Mouse (Mus musculus) hindbrain, postnatal 0 days (tissue): Measurements from ENCODE around the gene Vps50. TPM values are rescaled to one million over a fixed set of nuclear protein-coding genes. Genes with fewer than 3 reads are reported as not detected.

ENCODE experiments used
- ATAC-seq: fragments of 200-750 bp; cut with Nextera tagmentation; 2 replicates; pipeline ENCODE4 v1.8.0; 2017; ENCODE audit warnings: mild to moderate bottlenecking, moderate TSS enrichment, moderate library complexity
- DNase-seq: peaks from one replicate; pipeline ENCODE4 v3.0.0-alpha.2; 2015; ENCODE audit warnings: low spot score
- H3K27ac ChIP-seq: fragments of 300-500 bp; sonication (generic); 2 replicates; pipeline ENCODE4 v1.5.1; 2014; ENCODE audit warnings: mild to moderate bottlenecking
- H3K27me3 ChIP-seq: fragments of 300-500 bp; sonication (generic); 2 replicates; pipeline ENCODE4 v1.6.1; 2014; ENCODE audit warnings: low read length, mixed read lengths; ENCODE audit not compliant: insufficient read depth
- H3K36me3 ChIP-seq: fragments of 300-500 bp; sonication (generic); 2 replicates; pipeline ENCODE4 v1.6.1; 2014; ENCODE audit warnings: low read length, mixed read lengths; ENCODE audit not compliant: insufficient read depth
- H3K4me1 ChIP-seq: fragments of 300-500 bp; sonication (generic); 2 replicates; pipeline ENCODE4 v1.6.1; 2014; ENCODE audit warnings: antibody characterized with exemption, low read length, mixed read lengths; ENCODE audit not compliant: insufficient read depth
- H3K4me2 ChIP-seq: fragments of 300-500 bp; sonication (generic); 2 replicates; pipeline ENCODE4 v1.6.1; 2014; ENCODE audit warnings: low read depth, mild to moderate bottlenecking, low read length, moderate library complexity, mixed read lengths
- H3K4me3 ChIP-seq: fragments of 300-500 bp; sonication (generic); 2 replicates; pipeline ENCODE4 v1.5.1; 2014; ENCODE audit warnings: low read length
- H3K9ac ChIP-seq: fragments of 300-500 bp; sonication (generic); replicated peaks from 2 replicates; pipeline ENCODE4 v1.6.1; 2014; ENCODE audit warnings: mild to moderate bottlenecking, low read length, moderate library complexity, mixed read lengths
- H3K9me3 ChIP-seq: fragments of 300-500 bp; sonication (generic); 2 replicates; pipeline ENCODE4 v1.6.1; 2016; ENCODE audit warnings: low read length, mixed read lengths
- CTCF ChIP-seq: IDR thresholded peaks from 2 replicates; pipeline ENCODE4 v1.5.1; 2016; ENCODE audit warnings: antibody characterized with exemption, control low read depth, low read depth
- WGBS: fragments of 180-500 bp; shearing (Covaris S2); extraction: QIAGEN DNeasy Blood & Tissue Kit; methylation state at CpG from one replicate; pipeline ENCODE4 v1.1.7; 2014; 5-methylcytosine and 5-hydroxymethylcytosine counted together
- polyA plus RNA-seq: library from polyadenylated mRNA; unstranded; fragments of >200 nt; fragmentation: Nextera tagmentation; extraction: Ambion mirVana; gene quantifications from 2 replicates; pipeline ENCODE4 v1.2.1, GENCODE M21; 2015
- total RNA-seq: library from RNA; depleted of rRNA; stranded (reverse); fragments of >200 nt; gene quantifications from 2 replicates; pipeline ENCODE4 v1.2.3, GENCODE M21; 2014

Gene Vps50
- total and polyA plus RNA-seq, 2 experiments from 2014 or later, result 31.7 to 45.4 TPM

GRCm38 (mm10) chr6:3512611-3513010, 14.4 kb downstream of the Vps50 start:
- peak overlapping the region; percentile 62 for H3K27ac ChIP-seq
- peak; percentile 66 for DNase-seq
- H3K27me3 ChIP-seq, result no peaks in the 10 kb centered on the region
- no peak overlapping the region for H3K9ac ChIP-seq
- WGBS, result 17% methylated on average over 3 of the region's 3 CpGs
- no peaks in the 10 kb centered on the region for H3K36me3 ChIP-seq
- 0 out of 2 replicates have a peak, but pooled peaks cover 10% of the 10 kb centered on the region for H3K4me1 ChIP-seq
- H3K4me2 ChIP-seq, result no peak overlapping the region
- H3K4me3 ChIP-seq, result no peak overlapping the region
- peak; percentile 21 for TF ChIP-seq CTCF
- peak; percentile 84 for ATAC-seq
- H3K9me3 ChIP-seq, result no peaks in the 10 kb centered on the region

GRCm38 (mm10) chr6:3528198-3528597, 30.0 kb downstream of the Vps50 start:
- TF ChIP-seq CTCF, result no peak
- WGBS, result 95% methylated on average over 4 of the region's 4 CpGs
- H3K4me2 ChIP-seq, result no peak overlapping the region
- H3K4me3 ChIP-seq, result no peak overlapping the region
- H3K9me3 ChIP-seq, result no peaks in the 10 kb centered on the region
- no peaks in the 10 kb centered on the region for H3K27me3 ChIP-seq
- no peaks in the 10 kb centered on the region for H3K36me3 ChIP-seq
- H3K27ac ChIP-seq, result no peak overlapping the region
- H3K9ac ChIP-seq, result no peak overlapping the region
- H3K4me1 ChIP-seq, result no peaks in the 10 kb centered on the region
- ATAC-seq (no peak), DNase-seq (no peak)

- DNase-seq, result peak; percentile 46
- TF ChIP-seq CTCF, result no peak
Observed at GRCm38 (mm10) chr6:3531445-3531844, 33.3 kb downstream of the Vps50 start.

GRCm38 (mm10) chr6:3536048-3536447, 37.9 kb downstream of the Vps50 start:
- Histone ChIP-seq H3K27ac (no peak overlapping the region), H3K4me2 (no peak overlapping the region), H3K9ac (no peak overlapping the region), H3K4me1 (no peaks in the 10 kb centered on the region), H3K36me3 (peaks cover 4% of the 10 kb centered on the region; the same call in 1 of the 2 replicates), H3K4me3 (no peak overlapping the region), H3K27me3 (no peaks in the 10 kb centered on the region), H3K9me3 (no peaks in the 10 kb centered on the region)
- 60% methylated on average over 1 of the region's 1 CpGs for WGBS
- no peak for TF ChIP-seq CTCF
- DNase-seq, result no peak
- ATAC-seq, result no peak

More at GRCm38 (mm10) chr6:3531445-3531844, 33.3 kb downstream of the Vps50 start:
- Histone ChIP-seq H3K27ac (no peak overlapping the region), H3K4me2 (no peak overlapping the region), H3K36me3 (peaks cover 1% of the 10 kb centered on the region; the same call in 1 of the 2 replicates), H3K9ac (no peak overlapping the region), H3K9me3 (no peaks in the 10 kb centered on the region), H3K27me3 (no peaks in the 10 kb centered on the region), H3K4me1 (no peaks in the 10 kb centered on the region), H3K4me3 (no peak overlapping the region)
- 15% methylated on average over 5 of the region's 5 CpGs for WGBS
- ATAC-seq, result peak; percentile 74

GRCm38 (mm10) chr6:3539470-3539869, 41.3 kb downstream of the Vps50 start:
- DNase-seq (peak; percentile 20), ATAC-seq (0 out of 2 replicates have a peak, but pooled peaks have one; percentile 51)
- no peak for TF ChIP-seq CTCF
- no peak overlapping the region for H3K27ac ChIP-seq
- no peak overlapping the region for H3K4me2 ChIP-seq
- H3K4me3 ChIP-seq, result no peak overlapping the region
- no peaks in the 10 kb centered on the region for H3K27me3 ChIP-seq
- 57% methylated on average over 2 of the region's 2 CpGs for WGBS
- H3K4me1 ChIP-seq, result no peaks in the 10 kb centered on the region
- no peak overlapping the region for H3K9ac ChIP-seq
- H3K9me3 ChIP-seq, result no peaks in the 10 kb centered on the region
- peaks cover 4% of the 10 kb centered on the region; the same call in 1 of the 2 replicates for H3K36me3 ChIP-seq

GRCm38 (mm10) chr6:3543862-3544261, 45.7 kb downstream of the Vps50 start:
- ATAC-seq (no peak), DNase-seq (no peak)
- Histone ChIP-seq H3K36me3 (no peaks in the 10 kb centered on the region), H3K9ac (no peak overlapping the region), H3K27me3 (no peaks in the 10 kb centered on the region), H3K4me2 (no peak overlapping the region), H3K27ac (no peak overlapping the region), H3K4me3 (no peak overlapping the region), H3K9me3 (no peaks in the 10 kb centered on the region), H3K4me1 (no peaks in the 10 kb centered on the region)
- 87% methylated on average over 4 of the region's 4 CpGs for WGBS
- TF ChIP-seq CTCF, result no peak

GRCm38 (mm10) chr6:3544970-3545369, 46.8 kb downstream of the Vps50 start:
- Histone ChIP-seq H3K27me3 (no peaks in the 10 kb centered on the region), H3K9ac (no peak overlapping the region), H3K36me3 (no peaks in the 10 kb centered on the region), H3K4me2 (no peak overlapping the region), H3K4me3 (no peak overlapping the region), H3K9me3 (no peaks in the 10 kb centered on the region), H3K27ac (no peak overlapping the region), H3K4me1 (no peaks in the 10 kb centered on the region)
- no peak for TF ChIP-seq CTCF
- DNase-seq, result no peak
- ATAC-seq, result no peak
- 40% methylated on average over 1 of the region's 1 CpGs for WGBS
